Mouse (Mus musculus) left cerebral cortex, postnatal 25 days (tissue): ENCODE results near the gene Fndc3b. TPM values are rescaled to one million over a fixed set of nuclear protein-coding genes. Genes with fewer than 3 reads are reported as not detected.

Experiments
- DNase-seq, 2 experiments: peaks; one replicate each; pipeline ENCODE4 v3.0.0; 2022; ENCODE audit warnings: low spot score in 2 of 2, mixed read lengths in 1 of 2
- intact Hi-C: fragments of 180-260 bp; cut with DNase I; formaldehyde crosslinking; loops from one replicate; pipeline ENCODE4 v1.15.1; 2025
- total RNA-seq, 2 experiments: library from RNA; stranded (reverse); gene quantifications; 2 replicates each; pipeline ENCODE4 v1.2.3; 2021

The Fndc3b gene
- total RNA-seq, 2 experiments from 2014 or later: 26.5 to 30.0 TPM

- DNase-seq: peak; percentile 38 to 46
- intact Hi-C loops: loop anchor here (2.0 to 5.0 kb wide), 4 partner anchors 118 to 233 kb away; no protein-coding TSS in a partner anchor
These were observed 1.0 kb downstream of the Fndc3b start for GRCm38 (mm10) chr3:27709906-27710647.

GRCm38 (mm10) chr3:27709096-27709905 is 1.8 kb downstream of the Fndc3b start:
- DNase-seq: no peak
- intact Hi-C loops: no loop called here

DNA sequence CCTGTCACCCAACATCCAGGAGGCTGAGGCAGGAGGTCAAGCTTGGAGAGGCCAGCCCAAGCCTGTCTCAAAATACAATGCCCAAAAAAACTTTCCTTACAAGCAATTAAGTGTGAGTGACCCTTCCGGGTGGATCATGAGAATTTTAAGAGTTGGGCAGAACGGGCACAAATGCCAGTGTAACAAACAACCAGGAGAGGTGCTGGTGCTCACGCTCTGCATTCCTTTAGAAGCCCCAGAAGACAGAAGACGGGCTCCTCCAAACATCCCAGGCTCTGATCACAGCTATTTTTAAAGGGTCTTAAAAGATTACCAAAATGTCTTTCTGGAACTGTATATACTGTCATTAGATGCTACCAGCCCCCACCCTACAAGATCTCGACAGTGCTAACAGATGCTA is 2.5 kb downstream of the Fndc3b start:
- intact Hi-C loops: no loop called here

GRCm38 (mm10) chr3:27705761-27706160 is 5.3 kb downstream of the Fndc3b start:
- intact Hi-C loops: no loop called here
- DNase-seq: no peak

More for the DNA sequence above, 2.5 kb downstream of the Fndc3b start:
- DNase-seq: no peak

- intact Hi-C loops: no loop called here
- DNase-seq: no peak
These were observed 6.1 kb downstream of the Fndc3b start for GRCm38 (mm10) chr3:27705056-27705455.

DNA sequence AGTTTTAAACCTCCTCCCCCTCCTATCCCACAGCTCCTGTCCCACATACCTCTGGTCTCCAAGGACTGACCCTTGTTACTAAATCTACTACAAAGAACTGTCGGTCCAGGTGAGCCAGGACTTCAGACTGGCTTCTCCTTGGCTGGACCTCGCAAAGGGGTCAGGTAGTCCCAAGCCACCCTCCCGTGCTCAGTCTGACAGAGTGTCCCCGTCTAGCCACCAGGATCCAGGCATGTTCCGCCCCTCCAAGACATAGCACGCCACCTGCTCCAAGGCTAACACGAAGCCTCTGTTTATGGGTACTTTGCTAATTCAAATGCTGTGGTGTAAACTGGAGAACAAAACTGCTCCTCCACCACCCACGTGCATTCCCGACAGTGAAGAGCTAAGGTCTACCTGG is 6.5 kb downstream of the Fndc3b start:
- no peak for DNase-seq
- intact Hi-C loops: no loop called here

GRCm38 (mm10) chr3:27703531-27703930 is 7.6 kb downstream of the Fndc3b start:
- intact Hi-C loops: no loop called here
- DNase-seq: no peak

DNA sequence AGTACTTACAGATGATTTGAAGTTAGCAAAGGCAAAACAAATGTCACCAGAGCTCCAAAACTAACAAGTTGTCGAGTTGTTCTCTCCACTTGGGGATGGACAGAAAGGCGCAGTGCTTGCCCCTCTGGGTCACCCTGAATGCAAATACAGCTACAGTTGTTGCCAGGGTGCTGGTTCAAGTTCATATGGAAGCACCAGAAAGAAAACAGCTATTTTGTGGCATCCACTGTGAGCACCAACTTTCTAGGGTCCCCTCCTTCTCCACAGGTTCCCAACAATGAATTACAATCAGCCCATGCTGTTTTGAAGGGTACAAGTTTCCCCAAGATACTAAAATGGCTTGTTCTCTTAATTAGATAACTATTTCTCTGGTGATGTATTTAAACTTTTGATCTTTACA is 8.0 kb downstream of the Fndc3b start:
- intact Hi-C loops: no loop called here
- no peak for DNase-seq

GRCm38 (mm10) chr3:27698671-27699070 is 12.4 kb downstream of the Fndc3b start:
- peak; percentile 57 to 91 for DNase-seq
- intact Hi-C loops: loop anchor here (5.0 kb wide), 1 partner anchor 106 kb away; no protein-coding TSS in a partner anchor

DNA sequence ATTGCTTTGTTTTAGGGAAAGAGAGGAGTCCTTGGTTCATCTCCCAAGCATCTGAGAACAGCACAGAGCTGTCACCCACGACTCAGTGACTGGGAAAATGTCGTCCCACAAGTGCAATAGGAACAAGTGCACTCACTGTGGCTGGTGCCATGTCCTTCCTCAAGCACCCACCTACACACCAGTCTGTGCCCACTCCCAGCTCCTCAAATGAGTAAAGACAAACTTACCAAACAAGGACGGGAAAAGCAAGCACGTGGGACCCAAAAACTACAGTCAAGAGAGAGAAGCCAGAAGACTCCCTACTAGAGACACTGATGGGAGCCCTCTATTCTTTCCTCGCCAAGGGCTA is 14.7 kb downstream of the Fndc3b start:
- intact Hi-C loops: loop anchor here (5.0 kb wide), 1 partner anchor 104 kb away; no protein-coding TSS in a partner anchor

GRCm38 (mm10) chr3:27695612-27696448 is 15.3 kb downstream of the Fndc3b start:
- intact Hi-C loops: loop anchor here (5.0 kb wide), 1 partner anchor 104 kb away; no protein-coding TSS in a partner anchor
- DNase-seq: no peak

More for the DNA sequence above, 14.7 kb downstream of the Fndc3b start:
- DNase-seq: peak in 1 of 2 experiments; percentile 72

DNA sequence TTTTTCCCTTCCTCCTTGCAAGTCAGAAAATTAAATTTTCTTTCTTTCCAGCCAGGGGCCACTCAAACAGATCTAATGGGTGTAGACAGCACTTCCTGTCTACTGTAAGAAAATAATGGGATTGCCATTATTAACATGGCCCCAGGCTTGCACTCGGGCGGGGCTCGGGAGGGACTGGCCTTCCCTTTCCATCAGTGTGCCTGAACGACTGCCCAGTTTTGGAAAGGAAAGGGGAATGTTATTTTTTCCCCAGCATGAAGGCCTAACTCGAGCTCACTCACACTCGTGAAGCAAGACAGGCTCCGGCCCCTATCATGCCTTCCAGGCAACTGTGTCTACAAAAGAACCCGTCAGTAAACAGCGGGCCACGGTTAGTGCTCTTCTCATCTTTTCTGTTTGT is 16.5 kb downstream of the Fndc3b start:
- no peak for DNase-seq
- intact Hi-C loops: no loop called here

DNA sequence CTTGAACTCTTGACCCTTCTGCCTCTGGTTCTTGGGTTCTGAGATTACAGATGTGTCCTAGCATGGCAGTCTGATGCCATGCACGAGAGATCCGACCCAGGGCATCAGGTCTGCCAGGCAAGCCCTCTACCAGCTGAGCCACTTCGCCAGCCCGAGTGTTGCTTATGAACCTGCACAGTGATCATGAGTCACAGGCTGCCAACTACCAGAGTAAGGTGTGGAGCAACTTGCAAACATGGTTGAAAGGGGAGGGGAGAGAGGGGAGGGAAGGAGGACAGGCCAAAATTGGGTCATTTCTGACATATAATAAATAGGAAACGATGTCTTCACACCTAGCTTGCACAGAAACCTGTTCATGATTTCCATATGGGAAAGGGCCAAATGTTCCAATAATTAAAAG is 17.0 kb downstream of the Fndc3b start:
- no peak for DNase-seq
- intact Hi-C loops: no loop called here

DNA sequence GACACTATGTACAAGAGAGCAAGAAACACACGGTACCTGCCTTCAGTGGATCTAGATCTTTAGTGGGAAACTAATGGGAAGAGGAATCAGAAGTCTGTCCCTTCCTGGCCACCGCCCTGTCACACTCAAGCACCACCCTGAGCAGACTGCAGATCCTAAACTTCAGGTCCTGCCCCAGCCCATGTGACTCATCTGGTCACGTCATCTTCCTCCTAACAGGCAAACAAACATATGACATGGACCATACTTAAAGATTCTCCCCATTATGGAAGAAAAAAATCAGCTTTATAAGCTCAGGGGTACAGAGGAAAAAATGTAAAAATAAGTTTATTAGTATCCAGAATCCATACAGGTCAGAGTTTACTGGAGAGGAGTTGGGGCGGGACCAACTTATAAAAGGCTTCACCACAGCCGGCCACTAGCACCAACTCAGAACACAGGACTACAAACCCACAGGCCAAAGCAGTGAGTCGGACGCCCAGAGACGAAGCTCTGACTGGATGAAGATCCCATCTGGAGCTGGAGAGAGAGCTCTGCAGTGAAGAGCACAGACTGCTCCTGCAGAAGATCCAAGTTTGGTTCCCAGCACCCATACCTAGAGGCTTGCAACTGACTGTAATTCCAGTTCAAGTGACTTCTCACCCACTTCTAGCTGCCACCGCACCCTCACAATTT is 19.5 kb downstream of the Fndc3b start:
- no peak for DNase-seq
- intact Hi-C loops: no loop called here

GRCm38 (mm10) chr3:27690030-27690429 is 21.1 kb downstream of the Fndc3b start:
- intact Hi-C loops: no loop called here
- DNase-seq: peak; percentile 35 to 42

GRCm38 (mm10) chr3:27689149-27689865 is 21.8 kb downstream of the Fndc3b start:
- intact Hi-C loops: no loop called here
- peak in 1 of 2 experiments; percentile 30 for DNase-seq

DNA sequence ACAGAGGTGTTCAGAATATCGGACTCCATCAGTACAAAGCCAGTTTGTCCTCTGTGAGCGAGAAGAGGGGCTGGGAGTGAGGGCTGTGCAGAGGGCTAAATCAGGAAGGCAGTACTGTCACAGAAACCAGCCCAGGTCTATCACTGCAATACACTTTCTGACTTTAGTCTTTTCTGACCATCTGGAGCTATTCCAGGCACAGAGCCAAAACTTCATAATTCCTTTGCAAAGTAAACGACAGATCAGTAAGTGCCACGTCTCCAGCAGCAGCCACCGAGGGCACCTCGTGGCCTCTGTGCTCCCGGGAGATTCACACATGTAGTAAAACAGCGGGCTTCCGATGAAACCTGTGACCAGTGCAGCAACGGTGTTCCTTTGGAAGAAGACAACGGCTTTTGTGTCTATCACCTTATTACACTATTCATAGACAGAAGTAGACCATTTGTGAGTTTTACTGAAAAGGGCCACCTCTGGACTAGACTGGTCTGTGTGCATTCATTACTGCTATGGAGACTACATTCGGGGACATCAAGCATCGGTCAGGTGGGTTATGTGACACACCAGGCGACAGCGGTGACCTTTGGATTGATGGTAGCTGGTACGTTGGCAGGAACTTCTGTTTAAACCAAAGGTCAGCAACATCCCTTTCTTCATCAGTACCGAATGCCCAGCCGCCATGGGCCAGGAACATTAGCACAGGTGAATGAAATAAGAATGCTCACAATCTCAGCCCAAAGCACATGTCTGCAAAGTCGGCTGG is 24.2 kb downstream of the Fndc3b start:
- intact Hi-C loops: no loop called here
- DNase-seq: no peak

GRCm38 (mm10) chr3:27685650-27686208 is 25.4 kb downstream of the Fndc3b start:
- DNase-seq: no peak
- intact Hi-C loops: no loop called here
